Mouse (Mus musculus) liver, embryonic 11.5 days (tissue): ENCODE data around the gene Ccne1. TPM values are rescaled to one million over a fixed set of nuclear protein-coding genes. Genes with fewer than 3 reads are reported as not detected.

ENCODE experiments used
- ATAC-seq: fragments of 200-750 bp; cut with Nextera tagmentation; replicated peaks from 2 replicates; pipeline ENCODE4 v1.8.0; 2017; ENCODE audit warnings: moderate number of reproducible peaks, mild to moderate bottlenecking, moderate TSS enrichment, moderate library complexity; ENCODE audit not compliant: low FRiP score
- DNase-seq: peaks from one replicate; pipeline ENCODE4 v3.0.0-alpha.2; 2017; ENCODE audit warnings: low spot score
- H3K27ac ChIP-seq: fragments of 300-500 bp; sonication (generic); 2 replicates; pipeline ENCODE4 v1.5.1; 2014; ENCODE audit warnings: mild to moderate bottlenecking, low read depth, low read length, control low read depth
- H3K27me3 ChIP-seq: fragments of 300-500 bp; sonication (generic); replicated peaks from 2 replicates; pipeline ENCODE4 v1.6.1; 2014; ENCODE audit warnings: low read length, mixed read lengths; ENCODE audit not compliant: control insufficient read depth, insufficient read depth
- H3K36me3 ChIP-seq: fragments of 300-500 bp; sonication (generic); 2 replicates; pipeline ENCODE4 v1.6.1; 2014; ENCODE audit warnings: mild to moderate bottlenecking, low read length, moderate library complexity, mixed read lengths; ENCODE audit not compliant: control insufficient read depth, insufficient read depth
- H3K4me1 ChIP-seq: fragments of 300-500 bp; sonication (generic); replicated peaks from 2 replicates; pipeline ENCODE4 v1.6.1; 2014; ENCODE audit warnings: low read length, mixed read lengths; ENCODE audit not compliant: control insufficient read depth, insufficient read depth
- H3K4me2 ChIP-seq: fragments of 300-500 bp; sonication (generic); 2 replicates; pipeline ENCODE4 v1.6.1; 2014; ENCODE audit warnings: mild to moderate bottlenecking, control low read depth, moderate library complexity
- H3K4me3 ChIP-seq: fragments of 300-500 bp; sonication (generic); 2 replicates; pipeline ENCODE4 v1.5.1; 2014; ENCODE audit warnings: low read depth, low read length, control low read depth
- H3K9ac ChIP-seq: fragments of 300-500 bp; sonication (generic); 2 replicates; pipeline ENCODE4 v1.6.1; 2014; ENCODE audit warnings: low read depth, low read length, control low read depth
- H3K9me3 ChIP-seq: fragments of 300-500 bp; sonication (generic); 2 replicates; pipeline ENCODE4 v1.6.1; 2016; ENCODE audit warnings: low read length, inconsistent platforms, mixed read lengths; ENCODE audit not compliant: control insufficient read depth
- WGBS: fragments of 180-500 bp; shearing (Covaris S2); extraction: QIAGEN DNeasy Blood & Tissue Kit; methylation state at CpG from one replicate; pipeline ENCODE4 v1.1.7; 2014; 5-methylcytosine and 5-hydroxymethylcytosine counted together
- polyA plus RNA-seq: library from polyadenylated mRNA; unstranded; fragments of >200 nt; fragmentation: Nextera tagmentation; extraction: Ambion mirVana; gene quantifications from 2 replicates; pipeline ENCODE4 v1.2.1, GENCODE M21; 2014

Gene Ccne1
- polyA plus RNA-seq, 1 experiment from 2014 or later, result 191 TPM

- peak overlapping the region; percentile 88 for H3K4me3 ChIP-seq
- peak overlapping the region; percentile 79 for H3K9ac ChIP-seq
- peaks cover 22% of the 10 kb centered on the region for H3K4me1 ChIP-seq
- ATAC-seq (no peak; the same call in 1 of the 2 replicates), DNase-seq (no peak)
- H3K27me3 ChIP-seq, result no peaks in the 10 kb centered on the region
- H3K27ac ChIP-seq, result peak overlapping the region; percentile 78
- no peaks in the 10 kb centered on the region for H3K9me3 ChIP-seq
- peak overlapping the region; percentile 94 for H3K4me2 ChIP-seq
- H3K36me3 ChIP-seq, result no peaks in the 10 kb centered on the region; the same call in 1 of the 2 replicates
- 14% methylated on average over 10 of the region's 10 CpGs for WGBS
Measured at GRCm38 (mm10) chr7:38108260-38108632, 912 bp upstream of the Ccne1 start.

GRCm38 (mm10) chr7:38106711-38107311 lies 523 bp downstream of the Ccne1 start:
- Histone ChIP-seq H3K4me2 (peak overlapping the region; percentile 94), H3K27me3 (no peaks in the 10 kb centered on the region), H3K27ac (peak overlapping the region; percentile 70), H3K9me3 (no peaks in the 10 kb centered on the region), H3K36me3 (peaks cover 9% of the 10 kb centered on the region), H3K9ac (peak overlapping the region; percentile 94), H3K4me1 (peaks cover 22% of the 10 kb centered on the region), H3K4me3 (peak overlapping the region; percentile 88)
- ATAC-seq, result peak; percentile 14
- DNase-seq, result peak; percentile 64
- WGBS, result under 1% methylated on average over 43 of the region's 47 CpGs

- WGBS, result 40% methylated on average over 3 of the region's 3 CpGs
- ATAC-seq (peak; percentile 81), DNase-seq (no peak)
- H3K27ac ChIP-seq, result peak overlapping the region; percentile 70
- no peaks in the 10 kb centered on the region for H3K9me3 ChIP-seq
- peaks cover 21% of the 10 kb centered on the region for H3K36me3 ChIP-seq
- H3K9ac ChIP-seq, result peak overlapping the region; percentile 94
- peak overlapping the region; percentile 94 for H3K4me2 ChIP-seq
- peak overlapping the region; percentile 88 for H3K4me3 ChIP-seq
- H3K4me1 ChIP-seq, result peaks cover 22% of the 10 kb centered on the region
- no peaks in the 10 kb centered on the region for H3K27me3 ChIP-seq
Measured at GRCm38 (mm10) chr7:38105379-38105778, 2.0 kb downstream of the Ccne1 start.

- peaks cover 33% of the 10 kb centered on the region for H3K36me3 ChIP-seq
- H3K9ac ChIP-seq, result peak overlapping the region; percentile 8; the same call in 1 of the 2 replicates
- peak overlapping the region; percentile 94 for H3K4me2 ChIP-seq
- 88% methylated on average over 5 of the region's 5 CpGs for WGBS
- peak overlapping the region; percentile 41; the same call in 1 of the 2 replicates for H3K27ac ChIP-seq
- DNase-seq (no peak), ATAC-seq (no peak)
- H3K4me3 ChIP-seq, result peak overlapping the region; percentile 88; the same call in 1 of the 2 replicates
- peaks cover 22% of the 10 kb centered on the region for H3K4me1 ChIP-seq
- no peaks in the 10 kb centered on the region for H3K27me3 ChIP-seq
- H3K9me3 ChIP-seq, result no peaks in the 10 kb centered on the region
Measured at GRCm38 (mm10) chr7:38104097-38104496, 3.2 kb downstream of the Ccne1 start.

DNA sequence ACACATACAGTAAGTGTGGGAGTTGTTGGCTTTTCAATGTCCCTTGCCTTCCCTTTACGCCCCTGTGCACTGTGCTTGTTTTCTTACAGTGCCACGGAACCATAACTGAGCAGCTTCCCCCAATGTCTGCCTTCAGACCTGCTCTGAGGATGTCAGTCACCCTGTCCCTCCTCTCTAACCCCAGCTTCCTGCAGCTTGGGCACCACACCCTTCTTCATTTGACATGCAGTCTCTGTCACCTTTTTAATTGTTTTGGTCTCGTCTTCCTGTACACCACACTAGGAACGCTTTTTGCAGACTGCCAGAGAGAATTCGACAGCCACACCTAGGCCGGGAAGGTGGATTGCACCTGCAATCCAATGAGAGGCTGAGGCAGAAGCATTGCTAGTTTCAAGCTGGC lies 13.0 kb downstream of the Ccne1 start:
- Histone ChIP-seq H3K9me3 (no peaks in the 10 kb centered on the region), H3K4me2 (no peak overlapping the region), H3K36me3 (peaks cover 15% of the 10 kb centered on the region), H3K27ac (no peak overlapping the region), H3K4me1 (no peaks in the 10 kb centered on the region), H3K4me3 (no peak overlapping the region), H3K9ac (no peak overlapping the region), H3K27me3 (no peaks in the 10 kb centered on the region)
- ATAC-seq (no peak), DNase-seq (no peak)
- 66% methylated on average over 6 of the region's 6 CpGs for WGBS

- Histone ChIP-seq H3K4me1 (no peaks in the 10 kb centered on the region), H3K36me3 (peaks cover 3% of the 10 kb centered on the region), H3K27me3 (no peaks in the 10 kb centered on the region), H3K9ac (no peak overlapping the region), H3K27ac (no peak overlapping the region), H3K9me3 (no peaks in the 10 kb centered on the region), H3K4me2 (no peak overlapping the region), H3K4me3 (no peak overlapping the region)
- WGBS, result 48% methylated on average over 2 of the region's 2 CpGs
- ATAC-seq, result no peak
- no peak for DNase-seq
Measured at GRCm38 (mm10) chr7:38093101-38093500, 14.2 kb downstream of the Ccne1 start.

GRCm38 (mm10) chr7:38089930-38090675 lies 17.2 kb downstream of the Ccne1 start:
- Histone ChIP-seq H3K9ac (no peak overlapping the region), H3K27me3 (no peaks in the 10 kb centered on the region), H3K4me1 (peaks cover 12% of the 10 kb centered on the region), H3K36me3 (no peaks in the 10 kb centered on the region), H3K4me3 (no peak overlapping the region), H3K9me3 (no peaks in the 10 kb centered on the region), H3K4me2 (no peak overlapping the region), H3K27ac (no peak overlapping the region)
- WGBS, result 54% methylated on average over 7 of the region's 7 CpGs
- ATAC-seq (no peak), DNase-seq (no peak)

DNA sequence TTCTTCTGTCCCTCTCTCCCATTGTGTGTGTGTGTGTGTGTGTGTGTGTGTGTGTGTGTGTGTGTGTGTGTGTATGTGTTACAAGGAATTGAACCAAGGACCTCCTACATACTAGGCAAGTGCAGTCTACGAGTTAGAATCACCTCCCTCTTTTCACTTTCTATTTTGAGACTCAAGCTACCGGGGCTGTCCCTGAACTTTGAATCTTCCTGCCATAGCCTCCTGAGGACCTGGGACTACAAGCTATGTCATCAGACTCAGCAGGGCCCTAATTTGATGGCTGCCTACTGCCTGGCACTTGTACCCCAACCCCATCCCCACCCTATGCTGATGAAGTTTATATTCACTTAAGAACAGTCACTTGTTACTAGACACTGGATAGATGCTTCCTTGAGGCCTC lies 18.9 kb downstream of the Ccne1 start:
- Histone ChIP-seq H3K9me3 (no peaks in the 10 kb centered on the region), H3K36me3 (no peaks in the 10 kb centered on the region), H3K27me3 (no peaks in the 10 kb centered on the region), H3K4me1 (peaks cover 15% of the 10 kb centered on the region), H3K4me3 (no peak overlapping the region), H3K9ac (no peak overlapping the region), H3K27ac (no peak overlapping the region), H3K4me2 (no peak overlapping the region)
- no peak for DNase-seq
- no peak for ATAC-seq
- 49% methylated on average over 2 of the region's 2 CpGs for WGBS

DNA sequence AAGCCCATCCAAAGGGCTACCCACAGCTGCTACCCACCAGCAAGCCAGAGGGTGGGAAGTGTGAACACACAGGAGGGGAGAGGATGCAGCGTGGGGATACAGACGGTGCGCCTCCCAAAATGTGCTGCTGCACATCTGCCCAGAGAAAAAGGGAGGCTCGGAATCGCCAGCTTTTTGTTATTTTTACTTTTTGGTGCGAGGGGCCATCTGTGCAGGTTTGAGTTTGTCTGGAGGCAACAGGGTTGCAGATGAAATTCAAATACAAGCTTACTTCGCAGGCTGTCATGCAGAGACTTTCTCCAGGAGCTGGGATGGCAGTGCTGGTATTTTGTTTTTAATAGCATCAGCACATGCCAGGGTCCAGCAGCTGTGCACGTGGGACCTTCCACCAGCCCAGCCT lies 19.5 kb downstream of the Ccne1 start:
- no peak for DNase-seq
- H3K4me3 ChIP-seq, result no peak overlapping the region
- H3K27me3 ChIP-seq, result no peaks in the 10 kb centered on the region
- WGBS, result 86% methylated on average over 8 of the region's 8 CpGs
- H3K27ac ChIP-seq, result no peak overlapping the region
- no peak for ATAC-seq
- H3K4me1 ChIP-seq, result peaks cover 15% of the 10 kb centered on the region
- no peaks in the 10 kb centered on the region for H3K36me3 ChIP-seq
- no peak overlapping the region for H3K9ac ChIP-seq
- no peaks in the 10 kb centered on the region for H3K9me3 ChIP-seq
- no peak overlapping the region for H3K4me2 ChIP-seq
